1 mouse cellular context compared by ENCODE assay signal in the genomic region with DNA sequence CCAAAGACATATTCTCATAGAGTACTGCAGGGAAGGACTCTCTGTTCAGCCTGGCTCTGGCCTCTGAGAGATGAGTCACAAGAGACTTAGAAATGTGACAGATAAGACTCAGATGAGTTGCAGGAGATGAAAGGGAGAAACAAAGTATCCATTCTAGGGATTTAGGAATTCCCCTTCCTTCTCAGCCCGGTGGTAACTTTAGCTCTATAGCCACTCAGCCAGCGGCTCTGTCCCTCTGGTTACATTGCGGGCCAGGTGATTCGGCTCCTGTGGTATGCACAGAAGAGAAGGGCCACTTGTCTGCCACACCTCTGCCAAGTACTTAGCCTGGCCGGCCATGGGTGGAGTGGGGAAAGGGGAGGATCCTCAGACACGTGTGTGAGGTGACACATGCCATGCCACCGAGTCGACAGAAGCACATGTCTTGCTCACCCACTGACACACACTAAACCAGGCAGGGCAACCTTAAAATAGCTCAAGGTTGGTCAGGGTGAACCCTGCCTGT.
TF ChIP-seq lines count a peak whose summit lies in the region.

No protein-coding gene starts in this region.

TF ChIP-seq in MEL, 35 proteins besides CTCF, POLR2A, EP300 and RAD21 (continued from another document):
- TF ChIP-seq MEF2A (IDR thresholded peaks at IDR 0.05; ENCODE audit: extremely low read depth, insufficient replicate concordance, low read depth, low read length, poor library complexity, severe bottlenecking) (no peak), TCF12 (IDR thresholded peaks at IDR 0.05; ENCODE audit: low read depth, low read length) (0 out of 2 replicates have a peak, but pooled peaks have one; percentile 10), MYB (IDR thresholded peaks at IDR 0.05; ENCODE audit: low read depth, low read length) (no peak), USF2 (IDR thresholded peaks at IDR 0.05; ENCODE audit: borderline replicate concordance in 1 of 2, insufficient read depth in 1 of 2, low read depth in 1 of 2, low read length in 2 of 2) (no peak), KAT2A (conservative IDR thresholded peaks at IDR 0.05; ENCODE audit: low read depth, low read length) (no peak), ELF1 (IDR thresholded peaks at IDR 0.05; ENCODE audit: low read depth, low read length) (no peak), ZNF384 (IDR thresholded peaks at IDR 0.05; ENCODE audit: low read depth, low read length) (no peak), HCFC1 (IDR thresholded peaks at IDR 0.05; ENCODE audit: low read depth, low read length) (no peak), POLR2AphosphoS2 (IDR thresholded peaks at IDR 0.05; ENCODE audit: low read length) (0 out of 2 replicates have a peak, but pooled peaks have one; percentile 18), POLR2AphosphoS5 (IDR thresholded peaks at IDR 0.05; ENCODE audit: borderline replicate concordance, low read depth, low read length) (peak; percentile 15; the same call in 1 of the 2 replicates), BHLHE40 (IDR thresholded peaks at IDR 0.05; ENCODE audit: borderline replicate concordance, low read depth, low read length) (no peak; the same call in 1 of the 2 replicates), TBP (IDR thresholded peaks at IDR 0.05; ENCODE audit: low read depth, low read length) (peak; percentile 19; the same call in 1 of the 2 replicates), TAL1 (IDR thresholded peaks at IDR 0.05; ENCODE audit: low read length) (no peak), MXI1 (IDR thresholded peaks at IDR 0.05; ENCODE audit: low read depth, low read length) (peak; percentile 97), ZMIZ1 (IDR thresholded peaks at IDR 0.05; ENCODE audit: low read depth, low read length) (no peak), CHD1 (IDR thresholded peaks at IDR 0.05; ENCODE audit: low read depth, low read length) (no peak), JUND (IDR thresholded peaks at IDR 0.05; ENCODE audit: low read depth, low read length) (peak; percentile 85; the same call in 1 of the 2 replicates), SIN3A (IDR thresholded peaks at IDR 0.05; ENCODE audit: low read length) (peak; percentile 63), USF1 (IDR thresholded peaks at IDR 0.05; ENCODE audit: low read depth, low read length) (peak; percentile 50; the same call in 1 of the 2 replicates)
